Mouse (Mus musculus): ENCODE data around the gene Rad23a. TPM values are rescaled to one million over a fixed set of nuclear protein-coding genes. Genes with fewer than 3 reads are reported as not detected.

Gene Rad23a
- polyA plus RNA-seq, 1 experiment, result 54.0 TPM

DNA sequence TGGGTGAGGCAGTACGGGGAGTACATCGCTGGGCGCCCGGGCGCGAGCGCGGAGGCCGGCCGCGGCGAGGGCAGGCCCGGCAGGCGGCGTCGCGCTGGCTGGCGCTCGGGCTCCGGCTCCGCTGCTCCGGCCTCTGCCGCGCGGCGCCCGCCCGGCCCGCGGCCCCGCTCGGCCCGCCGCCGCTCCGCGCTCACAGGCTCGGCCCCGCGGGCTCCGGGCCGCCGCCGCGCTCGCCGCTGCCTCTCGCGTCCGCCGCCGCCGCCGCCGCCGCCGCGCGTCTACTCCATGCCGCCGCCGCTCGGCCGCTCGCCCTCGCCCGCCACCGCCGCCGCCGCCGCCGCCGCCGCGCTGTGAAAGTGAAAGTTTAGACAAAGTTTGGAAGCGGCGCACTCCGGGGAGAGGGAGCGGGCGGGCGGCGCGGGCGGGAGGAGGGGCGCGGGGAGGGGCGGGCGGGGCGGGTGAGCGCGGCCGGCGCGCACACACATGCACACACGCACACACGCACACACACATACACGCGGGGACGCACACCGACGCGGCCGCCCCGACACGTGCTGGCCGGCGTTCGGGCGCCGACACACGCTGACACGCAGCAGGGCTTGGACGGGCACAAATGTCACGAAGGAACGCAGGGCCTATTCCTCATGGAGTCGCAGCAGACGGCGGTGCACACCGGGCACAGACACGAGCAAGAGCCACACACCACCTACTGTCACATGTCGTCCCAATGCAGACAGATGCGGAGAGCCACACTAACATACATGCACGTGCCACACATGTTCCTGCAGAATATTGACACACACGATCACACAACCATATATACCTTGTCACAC, 40.2 kb downstream of the Rad23a start, which contains the start of gene Nfix:
Gene Nfix, minus strand, starts transcription at position 346 of the 833 bp plus-strand sequence.
- no peak within 1 kb of the TSS for H3K27ac ChIP-seq (ENCODE audit: insufficient read depth, low read depth, low read length)
- TF ChIP-seq POLR2A (IDR thresholded peaks at IDR 0.05; ENCODE audit: borderline replicate concordance, low read depth, low read length), result no peak
- peaks cover 2% of the 10 kb centered on the region; the same call in 1 of the 2 replicates for H3K4me1 ChIP-seq (ENCODE audit: control insufficient read depth, insufficient read depth, low read length)
- peak within 1 kb of the TSS; percentile 66 for H3K4me3 ChIP-seq (ENCODE audit: insufficient read depth, low read length)

DNA sequence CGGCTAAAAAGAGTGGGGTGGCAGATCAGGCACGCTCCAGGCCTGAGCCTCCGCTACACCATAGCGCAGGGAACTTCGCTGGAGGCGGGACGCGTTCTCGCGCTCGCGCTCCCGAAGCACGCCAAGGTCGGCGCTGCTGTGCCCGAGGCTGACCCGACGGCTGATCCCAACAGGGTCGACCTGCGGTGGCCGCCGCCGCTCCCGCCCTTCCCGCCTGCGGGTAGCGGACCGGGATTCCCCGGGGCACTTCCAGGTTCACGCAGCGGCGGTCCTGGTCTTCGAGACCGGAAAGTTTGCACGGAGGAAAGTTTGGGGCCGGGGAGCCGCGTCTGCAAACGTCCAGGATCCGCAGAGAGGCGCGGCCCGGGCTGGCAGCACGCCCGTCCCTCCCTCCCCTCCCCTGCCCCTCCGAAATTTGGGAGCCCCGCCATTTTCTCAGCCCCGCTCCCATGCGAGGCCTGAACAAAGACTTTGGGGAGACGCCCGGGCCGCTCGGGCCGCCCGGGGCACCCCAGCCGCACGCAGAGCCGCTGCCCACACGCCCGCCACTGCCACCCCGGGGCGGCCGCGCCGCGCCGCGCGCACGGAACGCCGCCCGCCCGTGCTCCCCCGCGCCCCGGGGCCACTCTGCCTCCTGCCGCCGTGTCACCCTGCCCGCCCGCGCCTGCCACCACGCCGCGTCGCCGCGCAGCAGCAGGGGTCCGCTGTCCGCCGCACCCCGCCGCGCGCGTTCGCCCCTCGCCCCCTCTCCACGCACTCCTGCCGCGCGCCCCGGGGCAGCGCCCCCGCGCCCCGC, 41.1 kb downstream of the Rad23a start:
- Histone ChIP-seq H3K4me3 (ENCODE audit: insufficient read depth, low read length) (peak overlapping the region; percentile 66), H3K4me1 (ENCODE audit: control insufficient read depth, insufficient read depth, low read length) (peaks cover 2% of the 10 kb centered on the region; the same call in 1 of the 2 replicates), H3K27ac (ENCODE audit: insufficient read depth, low read depth, low read length) (no peak overlapping the region)
- no peak for TF ChIP-seq POLR2A (IDR thresholded peaks at IDR 0.05; ENCODE audit: borderline replicate concordance, low read depth, low read length)
- TF ChIP-seq CTCF (IDR thresholded peaks at IDR 0.05; ENCODE audit: low read depth, low read length), result no peak

GRCm38 (mm10) chr8:84798446-84799135, 41.9 kb downstream of the Rad23a start:
- Histone ChIP-seq H3K27ac (ENCODE audit: insufficient read depth, low read depth, low read length) (no peak overlapping the region), H3K4me3 (ENCODE audit: insufficient read depth, low read length) (peak overlapping the region; percentile 66), H3K4me1 (ENCODE audit: control insufficient read depth, insufficient read depth, low read length) (peaks cover 2% of the 10 kb centered on the region; the same call in 1 of the 2 replicates)
- TF ChIP-seq CTCF (IDR thresholded peaks at IDR 0.05; ENCODE audit: low read depth, low read length) (no peak), POLR2A (IDR thresholded peaks at IDR 0.05; ENCODE audit: borderline replicate concordance, low read depth, low read length) (no peak)

DNA sequence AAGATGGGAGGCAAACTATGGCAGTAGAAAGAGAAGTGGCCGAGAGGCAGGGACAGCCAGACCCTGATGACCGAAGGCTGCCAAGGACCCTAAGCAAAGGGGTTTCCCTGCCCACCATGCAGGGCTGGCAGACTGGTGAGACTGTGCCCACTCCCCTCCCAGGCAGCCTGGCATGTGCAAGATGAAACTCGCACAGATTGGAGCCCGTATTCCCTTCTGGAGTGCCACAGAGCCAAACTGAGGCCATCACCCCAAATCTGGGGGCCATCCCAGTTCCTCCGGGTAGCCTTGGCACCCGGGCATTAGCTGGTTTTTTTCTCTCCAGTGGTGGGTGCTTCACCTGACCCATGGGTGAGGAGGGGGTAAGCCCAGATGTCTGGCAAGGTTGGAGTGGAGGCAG, 42.5 kb downstream of the Rad23a start:
- Histone ChIP-seq H3K27ac (ENCODE audit: insufficient read depth, low read depth, low read length) (no peak overlapping the region), H3K4me1 (ENCODE audit: control insufficient read depth, insufficient read depth, low read length) (peaks cover 2% of the 10 kb centered on the region; the same call in 1 of the 2 replicates), H3K4me3 (ENCODE audit: insufficient read depth, low read length) (no peak overlapping the region)
- TF ChIP-seq POLR2A (IDR thresholded peaks at IDR 0.05; ENCODE audit: borderline replicate concordance, low read depth, low read length) (no peak), CTCF (IDR thresholded peaks at IDR 0.05; ENCODE audit: low read depth, low read length) (no peak)

DNA sequence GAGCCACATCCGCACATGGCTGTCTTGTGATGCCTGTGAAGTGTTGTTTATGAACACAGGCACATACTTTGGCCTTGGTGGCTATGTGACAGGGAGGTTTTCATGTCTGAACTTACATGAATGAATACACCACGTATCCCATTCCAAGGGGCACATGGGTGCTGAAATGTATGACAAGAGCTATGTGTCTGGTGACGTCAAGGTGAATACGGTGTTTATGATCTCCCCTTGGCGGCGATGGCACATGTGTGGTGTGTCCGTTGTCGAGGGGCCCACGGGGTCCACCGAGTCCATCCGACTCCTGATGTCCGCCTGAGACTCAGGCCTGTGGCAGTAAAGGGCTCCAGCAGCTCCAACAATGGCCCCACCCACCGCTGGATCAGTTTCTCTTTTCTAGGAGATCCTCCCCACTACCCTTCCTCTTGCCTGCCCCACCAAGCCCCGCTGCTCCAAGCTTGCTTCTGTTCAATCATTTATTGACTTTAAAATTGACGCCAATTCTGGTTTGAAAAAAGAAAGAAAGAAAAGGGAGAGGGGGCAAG, 43.1 kb downstream of the Rad23a start:
- no peak for TF ChIP-seq CTCF (IDR thresholded peaks at IDR 0.05; ENCODE audit: low read depth, low read length)
- no peak for TF ChIP-seq POLR2A (IDR thresholded peaks at IDR 0.05; ENCODE audit: borderline replicate concordance, low read depth, low read length)
- no peak overlapping the region for H3K4me3 ChIP-seq (ENCODE audit: insufficient read depth, low read length)
- H3K27ac ChIP-seq (ENCODE audit: insufficient read depth, low read depth, low read length), result no peak overlapping the region
- peaks cover 2% of the 10 kb centered on the region; the same call in 1 of the 2 replicates for H3K4me1 ChIP-seq (ENCODE audit: control insufficient read depth, insufficient read depth, low read length)

GRCm38 (mm10) chr8:84794486-84794885, 46.0 kb downstream of the Rad23a start:
- no peak for TF ChIP-seq CTCF (IDR thresholded peaks at IDR 0.05; ENCODE audit: low read depth, low read length)
- no peak for TF ChIP-seq POLR2A (IDR thresholded peaks at IDR 0.05; ENCODE audit: borderline replicate concordance, low read depth, low read length)
- no peak overlapping the region for H3K4me3 ChIP-seq (ENCODE audit: insufficient read depth, low read length)
- H3K27ac ChIP-seq (ENCODE audit: insufficient read depth, low read depth, low read length), result no peak overlapping the region
- H3K4me1 ChIP-seq (ENCODE audit: control insufficient read depth, insufficient read depth, low read length), result no peaks in the 10 kb centered on the region

DNA sequence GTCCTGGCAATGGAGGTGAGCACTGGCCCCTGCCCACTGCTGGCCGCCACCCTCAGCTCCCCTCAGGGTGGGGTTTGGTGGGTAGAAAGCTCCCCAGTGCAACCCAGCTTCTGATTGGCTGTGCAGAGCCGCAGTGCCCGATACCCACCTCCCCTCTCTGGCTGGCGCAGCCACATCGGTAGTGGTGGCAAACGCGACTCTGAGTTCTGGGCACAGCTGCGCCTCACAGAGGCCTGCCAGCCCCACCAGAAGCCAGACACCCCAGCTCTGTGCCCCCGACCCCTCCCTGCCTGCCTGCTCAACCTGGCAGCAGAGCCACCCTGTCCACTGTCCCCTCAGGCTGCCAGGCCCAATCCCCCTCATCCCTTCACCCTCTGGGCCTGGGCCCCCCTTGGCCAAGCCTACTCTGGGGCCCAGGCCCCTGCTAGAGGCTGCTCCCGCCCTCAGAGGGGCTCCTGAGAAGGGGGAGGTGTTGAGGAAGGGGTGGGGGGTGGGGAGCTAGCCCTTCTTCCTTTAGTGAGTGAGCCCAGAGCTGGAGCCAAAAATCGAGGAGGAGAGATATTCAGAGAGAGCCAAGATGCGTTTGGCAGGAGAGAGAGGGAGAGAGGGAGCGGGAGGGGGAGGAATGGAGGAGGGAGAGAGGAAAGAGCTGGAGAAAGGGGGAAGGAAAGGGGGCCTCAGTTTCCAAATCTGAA, 46.5 kb downstream of the Rad23a start:
- TF ChIP-seq CTCF (IDR thresholded peaks at IDR 0.05; ENCODE audit: low read depth, low read length) (no peak), POLR2A (IDR thresholded peaks at IDR 0.05; ENCODE audit: borderline replicate concordance, low read depth, low read length) (no peak)
- no peak overlapping the region for H3K4me3 ChIP-seq (ENCODE audit: insufficient read depth, low read length)
- no peaks in the 10 kb centered on the region for H3K4me1 ChIP-seq (ENCODE audit: control insufficient read depth, insufficient read depth, low read length)
- H3K27ac ChIP-seq (ENCODE audit: insufficient read depth, low read depth, low read length), result no peak overlapping the region

GRCm38 (mm10) chr8:84793134-84793533, 47.3 kb downstream of the Rad23a start:
- TF ChIP-seq CTCF (IDR thresholded peaks at IDR 0.05; ENCODE audit: low read depth, low read length), result no peak
- no peak for TF ChIP-seq POLR2A (IDR thresholded peaks at IDR 0.05; ENCODE audit: borderline replicate concordance, low read depth, low read length)
- Histone ChIP-seq H3K4me1 (ENCODE audit: control insufficient read depth, insufficient read depth, low read length) (no peaks in the 10 kb centered on the region), H3K27ac (ENCODE audit: insufficient read depth, low read depth, low read length) (no peak overlapping the region), H3K4me3 (ENCODE audit: insufficient read depth, low read length) (no peak overlapping the region)

Data from bone marrow macrophage, adult 2 months (primary cell).